Mouse (Mus musculus): Measurements from ENCODE around the gene Rag1. TPM values are rescaled to one million over a fixed set of nuclear protein-coding genes. Genes with fewer than 3 reads are reported as not detected.

The Rag1 gene
- total and polyA plus RNA-seq, 3 experiments: under 0.01 TPM; not detected in 2

GRCm38 (mm10) chr2:101628297-101629236, 20.7 kb downstream of the Rag1 start (continued):
- TF ChIP-seq SMC3 (IDR thresholded peaks at IDR 0.05; ENCODE audit: low read depth, low read length) (no peak), KAT2A (conservative IDR thresholded peaks at IDR 0.05; ENCODE audit: low read depth, low read length) (peak; percentile 97), SIN3A (IDR thresholded peaks at IDR 0.05; ENCODE audit: low read length) (peak; percentile 67)

GRCm38 (mm10) chr2:101627227-101627626, 22.1 kb downstream of the Rag1 start:
- no peaks in the 10 kb centered on the region for H3K9me3 ChIP-seq (replicated peaks; ENCODE audit: insufficient read depth, low read length)
- H3K27me3 ChIP-seq (ENCODE audit: control insufficient read depth in 1 of 2, insufficient read depth in 2 of 2, low read length in 2 of 2): no peaks in the 10 kb centered on the region
- H3K9ac ChIP-seq (ENCODE audit: control insufficient read depth, low read depth, low read length, poor library complexity, severe bottlenecking): no peak overlapping the region
- H3K79me2 ChIP-seq (ENCODE audit: control insufficient read depth, insufficient read depth, low read length, poor library complexity): no peaks in the 10 kb centered on the region
- H3K4me3 ChIP-seq (ENCODE audit: control insufficient read depth in 1 of 2, insufficient read depth in 1 of 2, low read depth in 2 of 2, low read length in 2 of 2): no peak overlapping the region
- TF ChIP-seq HCFC1 (IDR thresholded peaks at IDR 0.05; ENCODE audit: low read depth, low read length): no peak
- no peak for TF ChIP-seq JUND (IDR thresholded peaks at IDR 0.05; ENCODE audit: low read depth, low read length)
- TF ChIP-seq USF1 (IDR thresholded peaks at IDR 0.05; ENCODE audit: low read depth, low read length): no peak
- no peak for TF ChIP-seq CHD2 (IDR thresholded peaks at IDR 0.05; ENCODE audit: low read length)
- TF ChIP-seq GABPA (IDR thresholded peaks at IDR 0.05; ENCODE audit: low read depth, low read length): no peak
- no peak for TF ChIP-seq CHD1 (IDR thresholded peaks at IDR 0.05; ENCODE audit: low read depth, low read length)
- TF ChIP-seq KAT2A (conservative IDR thresholded peaks at IDR 0.05; ENCODE audit: low read depth, low read length): no peak
- no peak for TF ChIP-seq MYC (IDR thresholded peaks at IDR 0.05; ENCODE audit: low read depth, low read length)
- TF ChIP-seq POLR2AphosphoS2 (IDR thresholded peaks at IDR 0.05; ENCODE audit: low read length): no peak
- no peak for TF ChIP-seq ETS1 (IDR thresholded peaks at IDR 0.05; ENCODE audit: low read depth, low read length)
- no peak for TF ChIP-seq TBP (IDR thresholded peaks at IDR 0.05; ENCODE audit: low read depth, low read length)
- TF ChIP-seq TAL1 (IDR thresholded peaks at IDR 0.05; ENCODE audit: low read length): no peak
- TF ChIP-seq NRF1 (IDR thresholded peaks at IDR 0.05; ENCODE audit: insufficient read depth, low read depth, low read length, poor library complexity, severe bottlenecking): no peak
- no peak for TF ChIP-seq TCF12 (IDR thresholded peaks at IDR 0.05; ENCODE audit: low read depth, low read length)
- TF ChIP-seq BHLHE40 (IDR thresholded peaks at IDR 0.05; ENCODE audit: borderline replicate concordance, low read depth, low read length): no peak
- no peak for TF ChIP-seq MAX (IDR thresholded peaks at IDR 0.05; ENCODE audit: low read length)
- TF ChIP-seq CTCF (IDR thresholded peaks at IDR 0.05 in 2 of 3, conservative IDR thresholded peaks at IDR 0.05 in 1 of 3; ENCODE audit: control insufficient read depth in 1 of 3, insufficient read depth in 1 of 3, low read depth in 2 of 3, low read length in 3 of 3, poor library complexity in 1 of 3, severe bottlenecking in 1 of 3): no peak
- TF ChIP-seq MYB (IDR thresholded peaks at IDR 0.05; ENCODE audit: low read depth, low read length): no peak
- TF ChIP-seq UBTF (IDR thresholded peaks at IDR 0.05; ENCODE audit: borderline replicate concordance, insufficient read depth, low read depth, low read length): no peak
- no peak for DNase-seq (ENCODE audit: low read depth, low spot score)
- no peak overlapping the region for H3K27ac ChIP-seq (ENCODE audit: control insufficient read depth, low read depth, low read length)
- peaks cover 0 to 10% of the 10 kb centered on the region in 2 experiments; a peak in 2 of 4 replicates for H3K36me3 ChIP-seq (ENCODE audit: control insufficient read depth in 1 of 2, insufficient read depth in 2 of 2, low read length in 2 of 2)
- peaks cover 2 to 7% of the 10 kb centered on the region in 2 experiments; a peak in 3 of 4 replicates for H3K4me1 ChIP-seq (ENCODE audit: control insufficient read depth in 1 of 2, insufficient read depth in 2 of 2, low read length in 2 of 2)
